In genomic region chr13:55420933-55421800, GRCm38 (mm10) we compare ENCODE assay signal across 9 mouse cellular contexts. TPM values are rescaled to one million over a fixed set of nuclear protein-coding genes. Genes with fewer than 3 reads are reported as not detected.
DNase-seq lines count a peak whose midpoint lies in the region; ATAC-seq and TF ChIP-seq lines count a peak whose summit lies in the region.
"Had no signal": no experiment of that assay in that cellular context is flagged by ENCODE, and none has a peak within 500 bp of the region (broad histone marks: within the 10 kb centered on the region; RNA-seq: fewer than 3 reads in every experiment).

No protein-coding gene starts in this region.

- H3K27me3 ChIP-seq in forebrain, embryonic 11.5 days (ENCODE audit: control insufficient read depth, insufficient read depth, low read length), result peaks cover 38% of the 10 kb centered on the region
- peaks cover 62% of the 10 kb centered on the region for H3K27me3 ChIP-seq in heart, postnatal 0 days (ENCODE audit: control insufficient read depth, insufficient read depth, low read length)
- peaks cover 61% of the 10 kb centered on the region for H3K27me3 ChIP-seq in liver, embryonic 13.5 days
- H3K27me3 ChIP-seq in stomach, embryonic 16.5 days (ENCODE audit: control insufficient read depth, insufficient read depth, low read length), result peaks cover 30% of the 10 kb centered on the region

- H3K4me2 ChIP-seq in forebrain, embryonic 11.5 days (ENCODE audit: low read depth, low read length, severe bottlenecking), result peak overlapping the region; percentile 32; the same call in 1 of the 2 replicates
- peak overlapping the region; percentile 47 for H3K4me2 ChIP-seq in heart, postnatal 0 days (ENCODE audit: low read depth, low read length)
- H3K4me2 ChIP-seq in liver, embryonic 13.5 days, result peak overlapping the region; percentile 17; the same call in 1 of the 2 replicates
- H3K4me2 ChIP-seq in stomach, embryonic 16.5 days (ENCODE audit: low read depth, low read length), result peak overlapping the region; percentile 51

- H3K36me3 ChIP-seq in forebrain, embryonic 11.5 days (ENCODE audit: control insufficient read depth, insufficient read depth, low read length), result no peaks in the 10 kb centered on the region
- no peaks in the 10 kb centered on the region for H3K36me3 ChIP-seq in heart, postnatal 0 days (replicated peaks; ENCODE audit: control insufficient read depth, insufficient read depth, low read length)
- H3K36me3 ChIP-seq in liver, embryonic 13.5 days, result no peaks in the 10 kb centered on the region
- no peaks in the 10 kb centered on the region for H3K36me3 ChIP-seq in stomach, embryonic 16.5 days (ENCODE audit: control insufficient read depth, insufficient read depth, low read length)
- H3K36me3 ChIP-seq: G1E had no signal

- peak; percentile 51 for DNase-seq in urinary bladder, postnatal 14 days (ENCODE audit: low spot score)
- DNase-seq in urinary bladder, postnatal 10 days (ENCODE audit: low spot score), result no peak
- DNase-seq in forebrain, embryonic 11.5 days (ENCODE audit: low spot score), result peak; percentile 80
- DNase-seq in heart, postnatal 0 days (ENCODE audit: low spot score), result peak; percentile 42
- peak; percentile 74 to 80 for DNase-seq in kidney, postnatal 25 days
- DNase-seq in liver, embryonic 13.5 days, result no peak
- DNase-seq in natural killer cell, adult 2 months (ENCODE audit: low spot score in 2 of 2), result peak; percentile 80 to 85

- H3K4me3 ChIP-seq in forebrain, embryonic 11.5 days (ENCODE audit: low read depth, low read length), result peak overlapping the region; percentile 8; the same call in 1 of the 2 replicates
- peak overlapping the region; percentile 27 for H3K4me3 ChIP-seq in heart, postnatal 0 days (ENCODE audit: low read depth, low read length)
- H3K4me3 ChIP-seq in liver, embryonic 13.5 days (replicated peaks), result no peak overlapping the region
- H3K4me3 ChIP-seq in stomach, embryonic 16.5 days (replicated peaks; ENCODE audit: low read length), result peak overlapping the region; percentile 35

- no peak for ATAC-seq in forebrain, embryonic 11.5 days (replicated peaks; ENCODE audit: low FRiP score)
- peak; percentile 69 for ATAC-seq in heart, postnatal 0 days (ENCODE audit: insufficient read depth, low read depth)
- peak; percentile 11; the same call in 1 of the 2 replicates for ATAC-seq in liver, embryonic 13.5 days (ENCODE audit: low read depth)
- peak; percentile 67; the same call in 1 of the 2 replicates for ATAC-seq in stomach, embryonic 16.5 days (ENCODE audit: insufficient read depth, low FRiP score)

- no peaks in the 10 kb centered on the region; the same call in 1 of the 2 replicates for H3K4me1 ChIP-seq in forebrain, embryonic 11.5 days (replicated peaks; ENCODE audit: control insufficient read depth, insufficient read depth, low read length)
- H3K4me1 ChIP-seq in heart, postnatal 0 days (ENCODE audit: control insufficient read depth, insufficient read depth), result no peaks in the 10 kb centered on the region; the same call in 1 of the 2 replicates
- H3K4me1 ChIP-seq in liver, embryonic 13.5 days (replicated peaks), result peaks cover 30% of the 10 kb centered on the region
- peaks cover 8% of the 10 kb centered on the region for H3K4me1 ChIP-seq in stomach, embryonic 16.5 days (ENCODE audit: control insufficient read depth, insufficient read depth, low read length)

- no peaks in the 10 kb centered on the region for H3K9me3 ChIP-seq in forebrain, embryonic 11.5 days (ENCODE audit: control insufficient read depth, low read length)
- H3K9me3 ChIP-seq in heart, postnatal 0 days (replicated peaks; ENCODE audit: control insufficient read depth, low read length), result no peaks in the 10 kb centered on the region
- no peaks in the 10 kb centered on the region for H3K9me3 ChIP-seq in liver, embryonic 13.5 days (replicated peaks)
- H3K9me3 ChIP-seq in stomach, embryonic 16.5 days (replicated peaks; ENCODE audit: control insufficient read depth, low read length), result no peaks in the 10 kb centered on the region
- H3K9me3 ChIP-seq: G1E had no signal

- TF ChIP-seq EP300 in heart, postnatal 0 days (IDR thresholded peaks at IDR 0.05; ENCODE audit: low read depth), result no peak

- H3K27ac ChIP-seq in forebrain, embryonic 11.5 days (ENCODE audit: low read depth, low read length), result no peak overlapping the region
- H3K27ac ChIP-seq in heart, postnatal 0 days (ENCODE audit: low read depth), result no peak overlapping the region
- no peak overlapping the region for H3K27ac ChIP-seq in liver, embryonic 13.5 days
- H3K27ac ChIP-seq in stomach, embryonic 16.5 days (ENCODE audit: low read length), result no peak overlapping the region

- WGBS in forebrain, embryonic 11.5 days, result 18% methylated on average over 35 of the region's 35 CpGs
- WGBS in heart, postnatal 0 days, result 12% methylated on average over 35 of the region's 35 CpGs
- WGBS in liver, embryonic 13.5 days (ENCODE audit: insufficient replicate concordance), result 10% methylated on average over 35 of the region's 35 CpGs
- WGBS in stomach, embryonic 16.5 days, result 8% methylated on average over 35 of the region's 35 CpGs

- H3K9ac ChIP-seq in forebrain, embryonic 11.5 days (ENCODE audit: low read length), result peak overlapping the region; percentile 14
- peak overlapping the region; percentile 6; the same call in 1 of the 2 replicates for H3K9ac ChIP-seq in heart, postnatal 0 days (replicated peaks; ENCODE audit: low read depth, low read length)
- H3K9ac ChIP-seq in liver, embryonic 13.5 days, result no peak overlapping the region
- H3K9ac ChIP-seq in stomach, embryonic 16.5 days (ENCODE audit: low read length), result peak overlapping the region; percentile 52

- TF ChIP-seq CTCF in heart, postnatal 0 days (IDR thresholded peaks at IDR 0.05; ENCODE audit: low read depth), result peak; percentile 74

RNA-seq across cellular contexts. Expression of gene F12, which starts 5.4 kb away (rescaled TPM):
- polyA plus RNA-seq in forebrain, embryonic 11.5 days (2014; fragmentation: Nextera tagmentation; extraction: Ambion mirVana), result not detected in 2 replicates
- total RNA-seq in heart, postnatal 0 days (2014; rRNA removed; ENCODE audit: low replicate concordance), result 0.12 TPM in 1 of 2 replicates, not detected in the other
- polyA plus RNA-seq in heart, postnatal 0 days (2015; fragmentation: Nextera tagmentation; extraction: Ambion mirVana), result not detected in 2 replicates
- 56.5 and 59.8 TPM in 2 replicates for polyA plus RNA-seq in liver, embryonic 13.5 days (2015; fragmentation: Nextera tagmentation; extraction: Ambion mirVana)
- polyA plus RNA-seq in stomach, embryonic 16.5 days (2015; fragmentation: Nextera tagmentation; extraction: Ambion mirVana), result 4.5 and 5.6 TPM in 2 replicates
- polyA plus RNA-seq: G1E had no signal

RNA-seq across cellular contexts. Expression of gene Pfn3, which starts 6.1 kb away (rescaled TPM):
- polyA plus RNA-seq in forebrain, embryonic 11.5 days (2014; fragmentation: Nextera tagmentation; extraction: Ambion mirVana), result not detected in 2 replicates
- total RNA-seq in heart, postnatal 0 days (2014; rRNA removed; ENCODE audit: low replicate concordance), result not detected in 2 replicates
- not detected in 2 replicates for polyA plus RNA-seq in heart, postnatal 0 days (2015; fragmentation: Nextera tagmentation; extraction: Ambion mirVana)
- polyA plus RNA-seq in liver, embryonic 13.5 days (2015; fragmentation: Nextera tagmentation; extraction: Ambion mirVana), result not detected in 2 replicates
- polyA plus RNA-seq in stomach, embryonic 16.5 days (2015; fragmentation: Nextera tagmentation; extraction: Ambion mirVana), result not detected in 2 replicates
- total RNA-seq: G1E had no signal
- polyA plus RNA-seq: G1E had no signal

RNA-seq across cellular contexts. Expression of gene Slc34a1, which starts 23.2 kb away (rescaled TPM):
- polyA plus RNA-seq in forebrain, embryonic 11.5 days (2014; fragmentation: Nextera tagmentation; extraction: Ambion mirVana), result not detected in 2 replicates
- total RNA-seq in heart, postnatal 0 days (2014; rRNA removed; ENCODE audit: low replicate concordance), result not detected in 2 replicates
- polyA plus RNA-seq in heart, postnatal 0 days (2015; fragmentation: Nextera tagmentation; extraction: Ambion mirVana), result not detected in 2 replicates
- not detected in 2 replicates for polyA plus RNA-seq in liver, embryonic 13.5 days (2015; fragmentation: Nextera tagmentation; extraction: Ambion mirVana)
- polyA plus RNA-seq in stomach, embryonic 16.5 days (2015; fragmentation: Nextera tagmentation; extraction: Ambion mirVana), result 0.14 and 0.17 TPM in 2 replicates
- polyA plus RNA-seq: G1E had no signal

RNA-seq across cellular contexts. Expression of gene Grk6, which starts 23.7 kb away (rescaled TPM):
- polyA plus RNA-seq in forebrain, embryonic 11.5 days (2014; fragmentation: Nextera tagmentation; extraction: Ambion mirVana), result 69.5 and 79.2 TPM in 2 replicates
- total RNA-seq in heart, postnatal 0 days (2014; rRNA removed; ENCODE audit: low replicate concordance), result 27.2 and 44.4 TPM in 2 replicates
- 10.7 TPM in 2 replicates for polyA plus RNA-seq in heart, postnatal 0 days (2015; fragmentation: Nextera tagmentation; extraction: Ambion mirVana)
- polyA plus RNA-seq in liver, embryonic 13.5 days (2015; fragmentation: Nextera tagmentation; extraction: Ambion mirVana), result 23.7 and 25.2 TPM in 2 replicates
- polyA plus RNA-seq in stomach, embryonic 16.5 days (2015; fragmentation: Nextera tagmentation; extraction: Ambion mirVana), result 14.6 TPM in 2 replicates

RNA-seq across cellular contexts. Expression of gene Prr7, which starts 42.9 kb away (rescaled TPM):
- polyA plus RNA-seq in forebrain, embryonic 11.5 days (2014; fragmentation: Nextera tagmentation; extraction: Ambion mirVana), result 2.3 and 3.9 TPM in 2 replicates
- 3.6 and 8.2 TPM in 2 replicates for total RNA-seq in heart, postnatal 0 days (2014; rRNA removed; ENCODE audit: low replicate concordance)
- 0.08 TPM in 1 of 2 replicates, not detected in the other for polyA plus RNA-seq in heart, postnatal 0 days (2015; fragmentation: Nextera tagmentation; extraction: Ambion mirVana)
- not detected in 2 replicates for polyA plus RNA-seq in liver, embryonic 13.5 days (2015; fragmentation: Nextera tagmentation; extraction: Ambion mirVana)
- 0.22 and 0.26 TPM in 2 replicates for polyA plus RNA-seq in stomach, embryonic 16.5 days (2015; fragmentation: Nextera tagmentation; extraction: Ambion mirVana)

Comparison
In these comparisons a context has a peak if more than half of its experiments do, and no peak if none do; other contexts are left out.
1. DNase-seq: peak in urinary bladder, postnatal 14 days (single experiment), forebrain, embryonic 11.5 days (single experiment), heart, postnatal 0 days (single experiment), kidney, postnatal 25 days (2 of 2) and natural killer cell, adult 2 months (2 of 2); none in urinary bladder, postnatal 10 days (single experiment) and liver, embryonic 13.5 days (single experiment).
2. Peak in every context shown above with its lines, with median percentiles within 50 percentile points of each other: H3K4me2 ChIP-seq.